Mouse (Mus musculus) ES-Bruce4 (cell line): ENCODE measurements around the gene Stra6. TPM values are rescaled to one million over a fixed set of nuclear protein-coding genes. Genes with fewer than 3 reads are reported as not detected.

Experiments
- H3K27ac ChIP-seq: 2 replicates; pipeline ENCODE4 v1.5.1; 2012; ENCODE audit warnings: low read length, inconsistent platforms; ENCODE audit not compliant: insufficient read depth
- H3K27me3 ChIP-seq: 2 replicates; pipeline ENCODE4 v1.6.1; 2012; ENCODE audit warnings: mild to moderate bottlenecking, low read length, inconsistent platforms; ENCODE audit not compliant: control insufficient read depth, poor library complexity, insufficient read depth, severe bottlenecking
- H3K36me3 ChIP-seq: 2 replicates; pipeline ENCODE4 v1.6.1; 2012; ENCODE audit warnings: inconsistent platforms, mild to moderate bottlenecking, low read length, moderate library complexity; ENCODE audit not compliant: control insufficient read depth, poor library complexity, insufficient read depth, severe bottlenecking
- H3K4me1 ChIP-seq: one replicate; pipeline ENCODE4 v1.8.1; 2011; ENCODE audit warnings: low read length; ENCODE audit not compliant: control insufficient read depth, insufficient read depth
- H3K4me3 ChIP-seq: 2 replicates; pipeline ENCODE4 v1.5.1; 2011; ENCODE audit warnings: low read depth, mild to moderate bottlenecking, low read length
- H3K9ac ChIP-seq: 2 replicates; pipeline ENCODE4 v1.6.1; 2012; ENCODE audit warnings: low read depth, mild to moderate bottlenecking, inconsistent platforms; ENCODE audit not compliant: poor library complexity, severe bottlenecking
- H3K9me3 ChIP-seq: replicated peaks from 2 replicates; pipeline ENCODE4 v1.6.1; 2012; ENCODE audit warnings: mild to moderate bottlenecking, low read length, inconsistent platforms; ENCODE audit not compliant: control insufficient read depth, poor library complexity, insufficient read depth, severe bottlenecking
- CTCF ChIP-seq: IDR thresholded peaks from one replicate; pipeline ENCODE4 v1.8.1; 2011; ENCODE audit warnings: low read depth, low read length
- EP300 ChIP-seq: IDR thresholded peaks from 2 replicates; pipeline ENCODE4 v1.6.1; 2011; ENCODE audit warnings: low read depth, low read length; ENCODE audit not compliant: insufficient read depth
- POLR2A ChIP-seq: IDR thresholded peaks from one replicate; pipeline ENCODE4 v1.8.1; 2011; ENCODE audit warnings: low read length; ENCODE audit not compliant: insufficient read depth
- polyA plus RNA-seq: library from polyadenylated mRNA; stranded (reverse); fragments of >200 nt; gene quantifications from 2 replicates; pipeline ENCODE4 v1.2.4, GENCODE M21; 2011; ENCODE audit warnings: low read depth; ENCODE audit not compliant: missing spikeins, insufficient read depth, insufficient read length

The Stra6 gene
- polyA plus RNA-seq, 1 experiment: 0.36 TPM

DNA sequence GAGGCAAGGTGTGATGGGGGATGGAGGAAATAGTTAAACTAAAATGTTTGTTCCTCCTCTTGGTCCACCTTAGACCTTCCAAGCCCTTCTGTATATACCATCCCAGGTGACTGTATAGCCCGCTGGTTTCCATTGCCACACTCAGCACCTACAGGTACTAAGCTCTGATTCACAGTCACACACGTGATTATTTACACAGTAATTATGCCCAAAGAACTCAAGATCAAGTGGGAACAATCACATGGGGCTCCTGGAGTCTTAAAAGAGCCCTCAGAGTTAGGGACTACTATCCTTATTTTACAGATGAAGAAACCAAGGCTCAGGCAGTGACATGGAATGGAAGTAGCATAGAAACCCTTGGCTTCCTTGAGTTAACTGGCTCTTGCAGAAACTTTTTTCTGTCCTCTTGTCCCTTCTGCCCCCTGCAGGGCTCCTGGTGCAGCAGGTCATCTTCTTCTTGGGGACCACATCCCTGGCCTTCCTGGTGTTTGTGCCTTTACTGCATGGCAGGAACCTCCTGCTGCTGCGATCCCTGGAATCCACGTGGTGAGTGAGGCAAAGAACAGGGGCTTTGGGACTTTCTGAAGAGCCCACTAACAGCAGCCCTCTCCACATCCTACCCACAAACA lies 87.3 kb downstream of the Stra6 start:
- no peaks in the 10 kb centered on the region for H3K36me3 ChIP-seq
- no peak overlapping the region for H3K9ac ChIP-seq
- H3K27me3 ChIP-seq: no peaks in the 10 kb centered on the region
- TF ChIP-seq CTCF: no peak
- no peak for TF ChIP-seq EP300
- TF ChIP-seq POLR2A: no peak
- no peaks in the 10 kb centered on the region for H3K4me1 ChIP-seq
- no peak overlapping the region for H3K27ac ChIP-seq
- no peaks in the 10 kb centered on the region for H3K9me3 ChIP-seq
- H3K4me3 ChIP-seq: no peak overlapping the region

- no peak overlapping the region for H3K9ac ChIP-seq
- H3K27me3 ChIP-seq: no peaks in the 10 kb centered on the region
- TF ChIP-seq POLR2A (no peak), CTCF (no peak), EP300 (no peak)
- H3K9me3 ChIP-seq: no peaks in the 10 kb centered on the region
- H3K4me3 ChIP-seq: no peak overlapping the region
- H3K36me3 ChIP-seq: no peaks in the 10 kb centered on the region
- no peaks in the 10 kb centered on the region for H3K4me1 ChIP-seq
- H3K27ac ChIP-seq: no peak overlapping the region
These were observed 89.5 kb downstream of the Stra6 start for GRCm38 (mm10) chr9:58153095-58153494.

DNA sequence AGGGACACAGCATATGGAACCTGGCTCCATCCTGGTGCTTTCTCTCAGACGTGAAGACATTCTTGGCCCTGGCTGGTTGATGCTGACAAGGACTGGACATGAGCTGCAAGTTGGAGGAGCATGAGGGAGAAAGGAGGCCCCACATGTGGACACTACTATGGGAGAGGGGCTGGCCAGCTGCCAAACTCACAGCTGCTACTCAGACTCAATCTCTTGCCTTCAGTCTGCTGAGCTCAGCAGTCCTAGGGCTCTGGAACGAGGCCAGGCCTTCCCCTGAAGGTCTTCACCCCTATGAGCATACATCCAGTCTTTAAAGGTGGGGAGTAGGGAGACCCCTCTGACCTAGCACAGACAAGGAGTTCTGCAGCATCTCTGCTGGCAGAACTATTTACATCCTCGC lies 91.8 kb downstream of the Stra6 start:
- Histone ChIP-seq H3K36me3 (no peaks in the 10 kb centered on the region), H3K27ac (no peak overlapping the region)

DNA sequence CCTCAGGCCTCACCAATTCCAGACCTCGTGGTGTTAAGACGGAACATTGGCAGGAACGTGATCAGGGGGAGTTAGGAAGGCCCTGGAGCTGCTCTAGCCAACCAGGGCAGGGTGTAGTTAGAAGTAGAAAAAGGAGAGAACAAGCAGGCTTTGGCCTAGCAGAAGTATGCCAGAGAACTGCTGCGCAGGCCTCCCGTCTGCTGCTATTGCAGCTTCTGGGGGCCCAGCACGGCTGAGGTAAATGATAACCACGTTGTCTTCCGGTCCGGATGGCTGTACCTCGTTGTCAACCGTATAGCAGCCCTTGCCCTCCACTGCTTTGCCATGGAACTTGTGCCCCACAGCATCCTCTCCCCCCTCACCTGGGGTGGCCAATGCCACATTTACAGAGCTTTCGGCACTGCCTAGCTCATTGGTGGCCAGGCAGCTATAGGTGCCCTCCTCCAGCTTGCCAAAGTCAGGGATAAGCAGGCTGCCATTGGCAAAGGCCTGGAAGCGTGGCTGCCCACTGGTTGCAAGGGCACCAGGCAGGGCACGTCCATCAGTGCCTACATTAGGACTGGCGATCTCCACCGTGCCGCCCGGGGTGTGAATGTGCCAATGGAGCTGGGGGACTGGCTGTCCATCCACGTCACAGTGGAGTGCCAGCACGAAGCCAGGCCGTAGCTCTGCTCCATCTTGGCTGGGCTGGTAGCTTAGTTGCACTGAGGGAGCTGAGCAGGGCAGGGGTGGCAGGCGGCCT lies 93.4 kb downstream of the Stra6 start:
- no peaks in the 10 kb centered on the region for H3K36me3 ChIP-seq
- TF ChIP-seq EP300: no peak
- TF ChIP-seq POLR2A: no peak
- no peak for TF ChIP-seq CTCF
- no peak overlapping the region for H3K9ac ChIP-seq
- no peaks in the 10 kb centered on the region for H3K9me3 ChIP-seq
- no peak overlapping the region for H3K27ac ChIP-seq
- no peak overlapping the region for H3K4me3 ChIP-seq
- no peaks in the 10 kb centered on the region for H3K27me3 ChIP-seq
- no peaks in the 10 kb centered on the region for H3K4me1 ChIP-seq

More for the DNA sequence above, 91.8 kb downstream of the Stra6 start:
- H3K9me3 ChIP-seq: no peaks in the 10 kb centered on the region
- no peak overlapping the region for H3K4me3 ChIP-seq
- no peaks in the 10 kb centered on the region for H3K4me1 ChIP-seq
- no peaks in the 10 kb centered on the region for H3K27me3 ChIP-seq
- TF ChIP-seq EP300 (no peak), CTCF (no peak), POLR2A (no peak)
- no peak overlapping the region for H3K9ac ChIP-seq

DNA sequence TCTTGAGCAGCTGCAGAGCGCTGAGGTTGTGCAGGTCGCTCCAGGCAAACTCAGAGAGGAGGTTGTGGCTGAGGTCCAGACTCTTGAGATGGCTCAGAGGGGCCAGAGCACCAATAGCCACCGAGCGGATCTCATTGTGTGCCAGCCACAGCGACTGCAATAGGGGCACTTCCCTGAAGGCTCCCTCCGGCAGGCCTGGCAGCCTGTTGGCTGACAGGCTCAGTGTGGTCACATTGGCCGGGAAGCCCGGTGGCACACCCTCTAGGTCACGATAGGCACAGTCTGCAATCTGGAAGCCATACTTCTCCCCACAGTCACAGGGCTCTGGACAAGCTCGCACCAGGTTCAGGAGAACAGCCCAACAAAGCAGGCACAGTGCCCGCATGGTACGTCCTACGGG lies 94.2 kb downstream of the Stra6 start:
- Histone ChIP-seq H3K27me3 (no peaks in the 10 kb centered on the region), H3K36me3 (no peaks in the 10 kb centered on the region), H3K9ac (no peak overlapping the region), H3K4me3 (peak overlapping the region; percentile 3; the same call in 1 of the 2 replicates), H3K4me1 (no peaks in the 10 kb centered on the region), H3K9me3 (no peaks in the 10 kb centered on the region), H3K27ac (no peak overlapping the region)
- TF ChIP-seq EP300: no peak
- no peak for TF ChIP-seq CTCF
- TF ChIP-seq POLR2A: no peak

- Histone ChIP-seq H3K9ac (no peak overlapping the region), H3K4me1 (no peaks in the 10 kb centered on the region), H3K36me3 (no peaks in the 10 kb centered on the region), H3K9me3 (no peaks in the 10 kb centered on the region), H3K27me3 (no peaks in the 10 kb centered on the region), H3K4me3 (no peak overlapping the region), H3K27ac (no peak overlapping the region)
- TF ChIP-seq POLR2A (no peak), EP300 (no peak), CTCF (no peak)
These were observed 95.1 kb downstream of the Stra6 start for GRCm38 (mm10) chr9:58158541-58159311.
